Mouse (Mus musculus) cerebellum, postnatal 36 days (tissue): Measurements from ENCODE around the gene Osbpl7.

ENCODE experiments used
- DNase-seq, 2 experiments: peaks; one replicate each; pipeline ENCODE4 v3.0.0; 2021 to 2022; ENCODE audit warnings: mixed read lengths in 2 of 2

Gene Osbpl7

GRCm38 (mm10) chr11:97050216-97050943 is at the start of gene Osbpl7:
TSS of gene Osbpl7 (plus strand) at chr11:97050628.
- DNase-seq, result peak; percentile 66 to 71

- DNase-seq, result no peak
Measured at GRCm38 (mm10) chr11:97003170-97003569, 47.3 kb upstream of the Osbpl7 start.

- DNase-seq, result no peak
Measured at GRCm38 (mm10) chr11:97007093-97007794, 43.2 kb upstream of the Osbpl7 start.

- no peak for DNase-seq
Measured at GRCm38 (mm10) chr11:97009198-97009790, 41.1 kb upstream of the Osbpl7 start.

- no peak for DNase-seq
Measured at GRCm38 (mm10) chr11:97013121-97013670, 37.2 kb upstream of the Osbpl7 start, which contains the start of gene Sp6. TSS of gene Sp6 (plus strand) at chr11:97013394.

- no peak for DNase-seq
Measured at GRCm38 (mm10) chr11:97017696-97018582, 32.5 kb upstream of the Osbpl7 start.

GRCm38 (mm10) chr11:97018583-97019344 is 31.7 kb upstream of the Osbpl7 start:
- no peak for DNase-seq

- DNase-seq, result no peak
Measured at GRCm38 (mm10) chr11:97019345-97019708, 31.1 kb upstream of the Osbpl7 start.

- DNase-seq, result no peak
Measured at GRCm38 (mm10) chr11:97021121-97021765, 29.2 kb upstream of the Osbpl7 start.

GRCm38 (mm10) chr11:97021873-97022484 is 28.4 kb upstream of the Osbpl7 start:
- DNase-seq, result peak; percentile 70 to 80

GRCm38 (mm10) chr11:97024977-97025376 is 25.5 kb upstream of the Osbpl7 start:
- no peak for DNase-seq

- DNase-seq, result peak; percentile 83 to 87
Measured at GRCm38 (mm10) chr11:97025721-97026344, 24.6 kb upstream of the Osbpl7 start.

- DNase-seq, result peak; percentile 85 to 87
Measured at GRCm38 (mm10) chr11:97029686-97030417, 20.6 kb upstream of the Osbpl7 start, which contains the start of gene Scrn2. TSS of gene Scrn2 (plus strand) at chr11:97029938.

GRCm38 (mm10) chr11:97030426-97030825 is 20.0 kb upstream of the Osbpl7 start:
- no peak for DNase-seq

GRCm38 (mm10) chr11:97031977-97032376 is 18.5 kb upstream of the Osbpl7 start:
- no peak for DNase-seq

- no peak for DNase-seq
Measured at GRCm38 (mm10) chr11:97032499-97032898, 17.9 kb upstream of the Osbpl7 start.

- DNase-seq, result no peak
Measured at GRCm38 (mm10) chr11:97033781-97034180, 16.6 kb upstream of the Osbpl7 start.

GRCm38 (mm10) chr11:97036141-97036540 is 14.3 kb upstream of the Osbpl7 start:
- peak; percentile 47 to 63 for DNase-seq

GRCm38 (mm10) chr11:97038881-97039280 is 11.5 kb upstream of the Osbpl7 start:
- DNase-seq, result no peak
